Mouse (Mus musculus) embryonic facial prominence, embryonic 11.5 days (tissue): ENCODE measurements around the gene Cdk2ap2. TPM values are rescaled to one million over a fixed set of nuclear protein-coding genes. Genes with fewer than 3 reads are reported as not detected.

Experiments
- ATAC-seq: fragments of 200-750 bp; cut with Nextera tagmentation; replicated peaks from 2 replicates; pipeline ENCODE4 v1.8.0; 2017; ENCODE audit warnings: low read depth; ENCODE audit not compliant: insufficient number of reproducible peaks, low FRiP score, low TSS enrichment
- DNase-seq: peaks from one replicate; pipeline ENCODE4 v3.0.0-alpha.2; 2015; ENCODE audit warnings: low spot score
- H3K27ac ChIP-seq: fragments of 300-500 bp; sonication (generic); replicated peaks from 2 replicates; pipeline ENCODE4 v1.5.1; 2014; ENCODE audit warnings: mild to moderate bottlenecking, low read depth, low read length, control low read depth
- H3K27me3 ChIP-seq: fragments of 300-500 bp; sonication (generic); 2 replicates; pipeline ENCODE4 v1.6.1; 2014; ENCODE audit warnings: mild to moderate bottlenecking, low read length, moderate library complexity, mixed read lengths; ENCODE audit not compliant: control insufficient read depth, insufficient read depth
- H3K36me3 ChIP-seq: fragments of 300-500 bp; sonication (generic); replicated peaks from 2 replicates; pipeline ENCODE4 v1.6.1; 2014; ENCODE audit warnings: low read depth, mild to moderate bottlenecking, low read length, moderate library complexity, mixed read lengths; ENCODE audit not compliant: control insufficient read depth, insufficient read depth
- H3K4me1 ChIP-seq: fragments of 300-500 bp; sonication (generic); 2 replicates; pipeline ENCODE4 v1.6.1; 2014; ENCODE audit warnings: low read length, mixed read lengths; ENCODE audit not compliant: control insufficient read depth, insufficient read depth
- H3K4me2 ChIP-seq: fragments of 300-500 bp; sonication (generic); 2 replicates; pipeline ENCODE4 v1.6.1; 2014; ENCODE audit warnings: low read depth, mild to moderate bottlenecking, control low read depth, low read length, moderate library complexity
- H3K4me3 ChIP-seq: fragments of 300-500 bp; sonication (generic); 2 replicates; pipeline ENCODE4 v1.5.1; 2014; ENCODE audit warnings: low read depth, low read length, control low read depth
- H3K9ac ChIP-seq: fragments of 300-500 bp; sonication (generic); replicated peaks from 2 replicates; pipeline ENCODE4 v1.6.1; 2014; ENCODE audit warnings: mild to moderate bottlenecking, control low read depth, low read length
- H3K9me3 ChIP-seq: fragments of 300-500 bp; sonication (generic); replicated peaks from 2 replicates; pipeline ENCODE4 v1.6.1; 2016; ENCODE audit warnings: mild to moderate bottlenecking, low read length, inconsistent platforms, mixed read lengths; ENCODE audit not compliant: control insufficient read depth
- WGBS: fragments of 180-500 bp; shearing (Covaris S2); extraction: QIAGEN DNeasy Blood & Tissue Kit; methylation state at CpG from one replicate; pipeline ENCODE4 v1.1.7; 2014; 5-methylcytosine and 5-hydroxymethylcytosine counted together
- polyA plus RNA-seq: library from polyadenylated mRNA; unstranded; fragments of >200 nt; fragmentation: Nextera tagmentation; extraction: Ambion mirVana; gene quantifications from 2 replicates; pipeline ENCODE4 v1.2.1, GENCODE M21; 2014

Cdk2ap2 gene
- polyA plus RNA-seq, 1 experiment from 2014 or later = 58.6 TPM

DNA sequence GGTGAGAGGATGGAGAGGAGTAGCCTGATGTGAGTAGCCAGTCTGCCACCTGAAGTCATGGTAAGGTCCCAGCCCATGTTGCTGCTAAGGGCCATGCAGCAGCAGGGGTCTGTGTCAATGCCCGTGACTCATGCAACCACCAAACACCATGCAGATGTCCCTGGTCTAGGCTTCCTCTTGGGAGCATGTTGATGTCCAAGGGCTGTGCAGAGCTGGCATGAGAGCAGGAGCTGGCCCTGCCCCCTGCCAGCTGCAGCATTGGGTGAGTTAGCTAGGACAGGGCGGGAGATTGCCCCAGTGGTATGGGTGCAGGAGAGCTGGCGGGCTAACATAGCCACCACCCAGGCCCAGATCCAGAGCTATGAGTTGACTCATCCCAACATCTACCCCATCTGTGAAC lies 6.5 kb upstream of the Cdk2ap2 start:
- H3K9ac ChIP-seq = no peak overlapping the region
- H3K4me2 ChIP-seq = no peak overlapping the region
- ATAC-seq (no peak), DNase-seq (no peak)
- no peaks in the 10 kb centered on the region for H3K4me1 ChIP-seq
- H3K4me3 ChIP-seq = no peak overlapping the region
- 94% methylated on average over 3 of the region's 3 CpGs for WGBS
- H3K9me3 ChIP-seq = no peaks in the 10 kb centered on the region
- no peaks in the 10 kb centered on the region for H3K27me3 ChIP-seq
- no peak overlapping the region for H3K27ac ChIP-seq
- no peaks in the 10 kb centered on the region for H3K36me3 ChIP-seq

DNA sequence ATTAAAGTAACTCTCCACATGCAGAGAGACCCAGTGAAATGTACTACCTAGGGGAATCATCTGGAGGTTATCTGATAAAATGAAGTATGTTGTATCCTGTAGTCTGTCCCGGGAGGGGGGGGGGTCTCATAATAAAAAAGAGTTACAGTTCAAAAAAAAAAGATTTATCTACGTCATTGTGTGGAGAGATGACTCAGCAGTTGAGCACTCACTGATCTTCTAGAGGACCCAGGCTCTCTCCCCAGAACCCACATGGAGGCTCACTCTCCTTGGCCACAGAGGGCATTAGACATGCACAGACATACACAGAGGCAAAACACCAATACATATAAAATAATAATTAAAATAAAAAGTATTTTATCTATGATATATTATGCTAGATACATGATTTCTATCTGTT lies 5.6 kb upstream of the Cdk2ap2 start:
- Histone ChIP-seq H3K27me3 (no peaks in the 10 kb centered on the region), H3K27ac (no peak overlapping the region), H3K4me3 (no peak overlapping the region), H3K36me3 (no peaks in the 10 kb centered on the region), H3K9ac (no peak overlapping the region), H3K4me1 (no peaks in the 10 kb centered on the region), H3K4me2 (no peak overlapping the region), H3K9me3 (no peaks in the 10 kb centered on the region)
- 74% methylated on average over 2 of the region's 2 CpGs for WGBS
- DNase-seq = no peak
- ATAC-seq = no peak

DNA sequence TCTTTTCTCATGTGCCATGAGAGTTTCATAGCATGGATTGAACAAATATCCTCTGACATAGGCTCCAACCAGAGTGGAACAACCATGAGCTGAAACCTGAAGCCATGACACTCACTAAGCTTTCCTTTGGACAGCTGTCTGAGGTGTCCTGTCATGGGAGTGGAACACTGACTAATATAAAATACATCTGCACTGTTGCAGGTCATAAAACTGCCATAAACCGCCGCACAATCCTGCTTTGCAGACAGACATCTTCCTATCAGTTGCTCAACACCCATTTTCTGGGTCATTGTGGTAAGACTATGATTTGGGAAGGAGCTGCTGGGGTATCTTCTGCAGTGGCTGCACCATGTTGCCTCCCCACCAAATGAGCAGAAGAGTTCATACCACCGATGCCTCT lies 4.2 kb upstream of the Cdk2ap2 start:
- no peaks in the 10 kb centered on the region for H3K27me3 ChIP-seq
- no peak overlapping the region for H3K9ac ChIP-seq
- 88% methylated on average over 3 of the region's 3 CpGs for whole genome bisulfite sequencing
- no peak overlapping the region for H3K4me2 ChIP-seq
- DNase-seq (no peak), ATAC-seq (no peak)
- H3K4me1 ChIP-seq = no peaks in the 10 kb centered on the region
- no peaks in the 10 kb centered on the region for H3K9me3 ChIP-seq
- H3K27ac ChIP-seq = no peak overlapping the region
- H3K36me3 ChIP-seq = no peaks in the 10 kb centered on the region
- no peak overlapping the region for H3K4me3 ChIP-seq

DNA sequence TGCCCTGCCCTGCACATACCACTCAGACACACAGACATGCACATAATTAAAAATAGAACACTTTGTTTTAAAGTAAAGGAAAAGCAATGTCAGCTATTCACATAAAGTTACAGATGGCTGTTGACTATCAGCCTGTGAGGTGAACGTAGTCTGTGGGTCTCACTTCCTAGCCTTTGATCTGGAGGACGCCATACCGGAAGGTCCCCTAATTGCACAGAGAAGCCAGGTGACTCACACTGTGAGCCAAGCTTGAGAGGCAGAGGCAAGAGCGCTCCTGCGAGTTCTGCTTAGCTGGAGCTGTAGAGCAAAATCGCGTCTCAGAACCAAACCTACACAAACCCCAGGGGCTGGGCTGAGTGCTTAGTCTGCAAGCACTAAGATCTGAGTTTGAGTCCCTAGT lies 3.2 kb upstream of the Cdk2ap2 start:
- Histone ChIP-seq H3K9me3 (no peaks in the 10 kb centered on the region), H3K36me3 (no peaks in the 10 kb centered on the region), H3K9ac (no peak overlapping the region), H3K27ac (no peak overlapping the region), H3K4me1 (no peaks in the 10 kb centered on the region), H3K4me3 (no peak overlapping the region), H3K4me2 (no peak overlapping the region), H3K27me3 (no peaks in the 10 kb centered on the region)
- WGBS = 79% methylated on average over 7 of the region's 7 CpGs
- DNase-seq (no peak), ATAC-seq (no peak)

DNA sequence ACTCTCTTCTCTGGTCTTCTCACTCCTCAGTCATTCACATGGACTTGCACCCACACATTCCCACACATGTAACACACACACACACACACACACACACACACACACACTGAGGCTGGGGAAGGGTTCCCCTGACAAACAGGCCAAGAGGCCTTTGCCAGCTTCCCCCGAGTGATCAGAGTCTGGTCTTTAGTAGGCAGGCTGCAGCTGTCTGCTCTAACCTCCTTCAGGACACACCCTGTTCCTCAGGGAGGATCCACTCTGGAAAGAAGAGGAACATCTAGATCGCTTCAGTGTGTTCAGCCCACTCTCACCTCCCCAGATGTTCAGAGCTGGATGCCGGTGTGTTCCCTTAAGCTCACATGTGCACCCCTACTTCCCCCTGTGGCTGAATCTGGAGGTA lies 2.6 kb upstream of the Cdk2ap2 start:
- no peak overlapping the region for H3K9ac ChIP-seq
- DNase-seq = no peak
- no peaks in the 10 kb centered on the region for H3K27me3 ChIP-seq
- no peak overlapping the region for H3K27ac ChIP-seq
- no peaks in the 10 kb centered on the region for H3K4me1 ChIP-seq
- H3K36me3 ChIP-seq = no peaks in the 10 kb centered on the region
- no peak overlapping the region for H3K4me2 ChIP-seq
- 63% methylated on average over 3 of the region's 3 CpGs for WGBS
- no peak overlapping the region for H3K4me3 ChIP-seq
- no peak for ATAC-seq
- no peaks in the 10 kb centered on the region for H3K9me3 ChIP-seq

DNA sequence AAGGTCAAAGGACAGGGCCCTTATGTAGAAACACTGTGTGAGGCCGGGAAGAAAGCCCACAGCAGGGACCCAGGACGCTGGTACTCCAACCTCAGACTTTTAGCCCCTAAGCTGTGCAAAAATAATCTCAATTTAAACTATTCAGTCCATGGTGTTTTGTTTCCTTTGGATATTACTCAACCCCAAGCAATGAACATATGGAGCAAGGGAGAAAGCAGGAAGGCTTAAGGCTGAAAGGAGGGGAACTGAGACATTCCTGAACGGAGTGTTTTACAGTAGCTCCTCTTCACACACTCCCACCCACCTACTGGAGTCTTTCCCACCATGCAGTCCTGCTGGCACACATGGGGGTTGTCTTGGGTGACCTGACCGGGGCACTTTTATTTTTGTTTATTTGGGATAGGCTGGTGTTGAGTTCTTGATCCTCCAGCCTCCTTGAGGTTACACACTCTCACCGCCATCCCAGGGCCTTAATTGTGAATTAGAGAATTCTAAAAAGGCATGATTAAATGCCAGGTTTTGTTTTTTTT lies 2.1 kb upstream of the Cdk2ap2 start:
- H3K36me3 ChIP-seq = no peaks in the 10 kb centered on the region
- WGBS = 73% methylated on average over 5 of the region's 5 CpGs
- no peak overlapping the region for H3K4me2 ChIP-seq
- no peak for DNase-seq
- ATAC-seq = no peak
- no peaks in the 10 kb centered on the region for H3K9me3 ChIP-seq
- H3K9ac ChIP-seq = no peak overlapping the region
- H3K27me3 ChIP-seq = peaks cover 3% of the 10 kb centered on the region
- peaks cover 4% of the 10 kb centered on the region; the same call in 1 of the 2 replicates for H3K4me1 ChIP-seq
- H3K4me3 ChIP-seq = no peak overlapping the region
- no peak overlapping the region for H3K27ac ChIP-seq

DNA sequence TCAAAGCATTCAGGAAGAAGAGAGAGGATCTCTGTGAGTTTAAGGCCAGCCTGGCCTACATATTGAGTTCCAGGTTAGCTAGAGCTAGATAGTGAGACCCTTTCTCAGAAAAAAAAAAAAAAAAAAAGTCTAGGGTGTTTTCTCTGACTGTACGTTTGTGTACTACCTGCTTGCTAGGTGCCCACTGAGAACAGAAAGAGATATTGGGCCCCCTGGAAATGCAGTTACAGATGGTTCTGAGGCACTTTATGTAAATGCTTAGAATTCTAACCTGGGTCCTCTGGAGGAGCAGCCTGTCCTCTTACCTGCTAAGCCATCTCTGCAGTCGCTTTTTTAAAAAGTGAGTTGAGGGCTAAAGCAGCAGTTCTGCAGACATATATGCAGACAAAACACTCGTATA lies 1.2 kb upstream of the Cdk2ap2 start:
- Histone ChIP-seq H3K4me1 (peaks cover 4% of the 10 kb centered on the region; the same call in 1 of the 2 replicates), H3K27me3 (peaks cover 11% of the 10 kb centered on the region), H3K36me3 (no peaks in the 10 kb centered on the region), H3K9me3 (no peaks in the 10 kb centered on the region), H3K9ac (no peak overlapping the region), H3K4me2 (no peak overlapping the region), H3K27ac (no peak overlapping the region), H3K4me3 (no peak overlapping the region)
- DNase-seq (no peak), ATAC-seq (no peak)
- WGBS = 78% methylated on average over 3 of the region's 3 CpGs

DNA sequence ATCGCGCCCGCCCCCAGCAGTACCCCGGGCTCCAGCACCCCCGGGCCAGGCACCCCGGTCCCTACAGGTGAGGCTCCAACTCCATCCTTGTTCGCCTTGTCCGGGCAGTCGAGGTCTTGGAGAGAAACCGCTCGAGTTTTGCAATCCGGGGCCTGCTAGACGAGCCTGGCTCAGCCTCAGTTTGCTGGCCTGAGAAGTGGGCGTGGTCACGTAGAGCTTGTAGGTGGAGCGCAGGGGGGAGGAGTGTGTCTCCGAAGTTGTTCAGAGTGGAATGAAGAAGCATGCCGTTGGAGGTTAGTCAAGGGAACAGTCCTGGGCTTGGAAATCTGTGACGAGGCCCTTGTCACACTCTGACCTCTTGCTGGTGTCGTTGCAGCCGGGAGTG lies 451 bp downstream of the Cdk2ap2 start:
- 2% methylated on average over 21 of the region's 21 CpGs for WGBS
- Histone ChIP-seq H3K4me1 (peaks cover 4% of the 10 kb centered on the region; the same call in 1 of the 2 replicates), H3K4me2 (peak overlapping the region; percentile 54), H3K27ac (no peak overlapping the region), H3K9ac (peak overlapping the region; percentile 53; the same call in 1 of the 2 replicates), H3K36me3 (no peaks in the 10 kb centered on the region), H3K27me3 (peaks cover 19% of the 10 kb centered on the region), H3K4me3 (peak overlapping the region; percentile 62), H3K9me3 (no peaks in the 10 kb centered on the region)
- DNase-seq (peak; percentile 73), ATAC-seq (peak; percentile 17; the same call in 1 of the 2 replicates)
